Mouse (Mus musculus) forebrain, embryonic 16.5 days (tissue): ENCODE results near the gene Srprb. TPM values are rescaled to one million over a fixed set of nuclear protein-coding genes. Genes with fewer than 3 reads are reported as not detected.

ENCODE experiments used
- ATAC-seq: fragments of 200-750 bp; cut with Nextera tagmentation; 2 replicates; pipeline ENCODE4 v1.8.0; 2017; ENCODE audit warnings: mild to moderate bottlenecking, moderate library complexity
- H3K27ac ChIP-seq: fragments of 300-500 bp; sonication (generic); 2 replicates; pipeline ENCODE4 v1.5.1; 2014; ENCODE audit warnings: low read length, control low read depth
- H3K27me3 ChIP-seq: fragments of 300-500 bp; sonication (generic); replicated peaks from 2 replicates; pipeline ENCODE4 v1.6.1; 2014; ENCODE audit warnings: low read length; ENCODE audit not compliant: control insufficient read depth, insufficient read depth
- H3K36me3 ChIP-seq: fragments of 300-500 bp; sonication (generic); 2 replicates; pipeline ENCODE4 v1.6.1; 2014; ENCODE audit not compliant: control insufficient read depth, insufficient read depth
- H3K4me1 ChIP-seq: fragments of 300-500 bp; sonication (generic); replicated peaks from 2 replicates; pipeline ENCODE4 v1.6.1; 2014; ENCODE audit warnings: low read length; ENCODE audit not compliant: control insufficient read depth, insufficient read depth
- H3K4me2 ChIP-seq: fragments of 300-500 bp; sonication (generic); 2 replicates; pipeline ENCODE4 v1.6.1; 2014; ENCODE audit warnings: mild to moderate bottlenecking, low read length, control low read depth
- H3K4me3 ChIP-seq: fragments of 300-500 bp; sonication (generic); replicated peaks from 2 replicates; pipeline ENCODE4 v1.5.1; 2014; ENCODE audit warnings: mild to moderate bottlenecking, low read length, control low read depth
- H3K9ac ChIP-seq: fragments of 300-500 bp; sonication (generic); replicated peaks from 2 replicates; pipeline ENCODE4 v1.6.1; 2014; ENCODE audit warnings: low read depth, low read length, control low read depth
- H3K9me3 ChIP-seq: fragments of 300-500 bp; sonication (generic); 2 replicates; pipeline ENCODE4 v1.6.1; 2016; ENCODE audit warnings: low read length; ENCODE audit not compliant: control insufficient read depth
- WGBS: fragments of 180-500 bp; shearing (Covaris S2); extraction: QIAGEN DNeasy Blood & Tissue Kit; methylation state at CpG from one replicate; pipeline ENCODE4 v1.1.7; 2014; 5-methylcytosine and 5-hydroxymethylcytosine counted together
- polyA plus RNA-seq: library from polyadenylated mRNA; unstranded; fragments of >200 nt; fragmentation: Nextera tagmentation; extraction: Ambion mirVana; gene quantifications from 2 replicates; pipeline ENCODE4 v1.2.1, GENCODE M21; 2015

The Srprb gene
- polyA plus RNA-seq, 1 experiment from 2014 or later: 55.9 TPM

- Histone ChIP-seq H3K4me3 (no peak overlapping the region), H3K27ac (no peak overlapping the region), H3K4me1 (no peaks in the 10 kb centered on the region), H3K27me3 (no peaks in the 10 kb centered on the region), H3K4me2 (no peak overlapping the region), H3K36me3 (no peaks in the 10 kb centered on the region), H3K9ac (no peak overlapping the region), H3K9me3 (no peaks in the 10 kb centered on the region)
- 90% methylated on average over 6 of the region's 6 CpGs for WGBS
- ATAC-seq: no peak
Measured at GRCm38 (mm10) chr9:103214281-103214680, 12.3 kb upstream of the Srprb start.

GRCm38 (mm10) chr9:103213631-103214030, 11.7 kb upstream of the Srprb start:
- Histone ChIP-seq H3K4me1 (0 out of 2 replicates have a peak, but pooled peaks cover 2% of the 10 kb centered on the region), H3K27ac (no peak overlapping the region), H3K36me3 (no peaks in the 10 kb centered on the region), H3K4me3 (no peak overlapping the region), H3K4me2 (no peak overlapping the region), H3K9me3 (no peaks in the 10 kb centered on the region), H3K27me3 (no peaks in the 10 kb centered on the region), H3K9ac (no peak overlapping the region)
- ATAC-seq: no peak
- WGBS: 46% methylated on average over 2 of the region's 2 CpGs

- 0 out of 2 replicates have a peak, but pooled peaks cover 2% of the 10 kb centered on the region for H3K4me1 ChIP-seq
- H3K27ac ChIP-seq: no peak overlapping the region
- H3K36me3 ChIP-seq: no peaks in the 10 kb centered on the region
- 79% methylated on average over 28 of the region's 28 CpGs for WGBS
- no peak overlapping the region for H3K4me2 ChIP-seq
- ATAC-seq: no peak
- no peaks in the 10 kb centered on the region for H3K9me3 ChIP-seq
- H3K4me3 ChIP-seq: no peak overlapping the region
- no peak overlapping the region for H3K9ac ChIP-seq
- no peaks in the 10 kb centered on the region for H3K27me3 ChIP-seq
Measured at GRCm38 (mm10) chr9:103212654-103213420, 10.9 kb upstream of the Srprb start.

DNA sequence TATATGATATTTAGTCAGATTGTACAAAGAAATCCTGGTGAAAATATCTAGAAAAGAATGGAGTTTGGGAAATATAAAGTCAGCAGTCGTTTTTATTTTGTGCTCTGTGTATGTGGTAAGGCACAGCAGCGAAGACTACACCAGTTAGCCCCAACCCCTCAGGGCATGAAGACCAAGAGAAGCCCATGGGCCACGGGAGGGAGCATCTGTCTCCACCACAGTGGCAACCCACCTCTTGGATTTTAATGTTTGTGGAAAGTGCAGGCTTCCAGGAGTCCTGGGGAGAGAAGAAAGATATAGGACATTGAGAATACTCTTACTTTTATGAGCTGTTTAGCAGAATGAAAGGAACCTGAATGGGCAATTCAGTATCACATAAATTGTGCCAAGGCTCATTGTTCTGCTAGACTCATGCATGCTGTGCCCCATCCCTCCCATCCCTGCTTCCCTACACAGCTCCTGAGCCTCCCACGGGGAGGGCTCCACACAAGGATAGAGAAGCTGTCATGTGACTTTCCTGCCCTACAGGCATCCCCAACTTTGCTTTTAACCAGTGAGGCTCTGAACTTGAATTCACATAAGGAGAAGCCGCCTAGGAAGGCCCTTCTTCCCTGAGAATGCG, 7.0 kb upstream of the Srprb start:
- Histone ChIP-seq H3K4me3 (no peak overlapping the region), H3K4me1 (0 out of 2 replicates have a peak, but pooled peaks cover 2% of the 10 kb centered on the region), H3K9me3 (no peaks in the 10 kb centered on the region), H3K27ac (no peak overlapping the region), H3K4me2 (no peak overlapping the region), H3K9ac (no peak overlapping the region), H3K36me3 (no peaks in the 10 kb centered on the region), H3K27me3 (no peaks in the 10 kb centered on the region)
- 42% methylated on average over 6 of the region's 6 CpGs for WGBS
- ATAC-seq: no peak

DNA sequence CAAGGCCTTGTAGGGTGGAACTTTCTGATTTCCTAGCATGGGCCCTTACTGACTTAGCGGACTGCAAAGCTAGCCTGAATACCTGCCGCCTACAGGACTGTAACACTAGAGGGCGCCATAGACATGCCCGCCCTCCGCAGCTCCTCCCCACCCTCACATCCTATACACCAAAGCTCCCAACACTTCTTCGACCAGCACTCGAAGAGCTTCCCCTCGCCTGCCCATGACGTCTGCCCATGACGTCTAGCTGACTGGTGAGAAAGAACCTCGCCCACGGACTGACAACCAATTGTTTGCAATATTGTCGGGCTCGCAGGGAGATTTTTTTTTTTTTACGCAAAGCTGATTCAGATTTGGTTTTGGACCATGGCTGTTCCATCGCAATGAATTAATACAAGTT, 5.9 kb upstream of the Srprb start:
- no peaks in the 10 kb centered on the region for H3K36me3 ChIP-seq
- H3K9me3 ChIP-seq: no peaks in the 10 kb centered on the region
- H3K27me3 ChIP-seq: no peaks in the 10 kb centered on the region
- ATAC-seq: peak; percentile 88
- H3K4me1 ChIP-seq: 0 out of 2 replicates have a peak, but pooled peaks cover 2% of the 10 kb centered on the region
- H3K9ac ChIP-seq: no peak overlapping the region
- H3K4me2 ChIP-seq: peak overlapping the region; percentile 54
- 8% methylated on average over 16 of the region's 16 CpGs for WGBS
- H3K27ac ChIP-seq: no peak overlapping the region
- peak overlapping the region; percentile 18 for H3K4me3 ChIP-seq

GRCm38 (mm10) chr9:103205786-103206185, 3.8 kb upstream of the Srprb start:
- no peak overlapping the region for H3K4me2 ChIP-seq
- H3K9me3 ChIP-seq: no peaks in the 10 kb centered on the region
- H3K9ac ChIP-seq: no peak overlapping the region
- H3K27me3 ChIP-seq: no peaks in the 10 kb centered on the region
- no peak for ATAC-seq
- H3K4me1 ChIP-seq: peaks cover 7% of the 10 kb centered on the region
- no peak overlapping the region for H3K4me3 ChIP-seq
- WGBS: 91% methylated on average over 5 of the region's 5 CpGs
- H3K27ac ChIP-seq: no peak overlapping the region
- H3K36me3 ChIP-seq: no peaks in the 10 kb centered on the region

GRCm38 (mm10) chr9:103188416-103188815, 13.5 kb downstream of the Srprb start:
- H3K9ac ChIP-seq: no peak overlapping the region
- H3K36me3 ChIP-seq: peaks cover 12% of the 10 kb centered on the region; the same call in 1 of the 2 replicates
- H3K27me3 ChIP-seq: no peaks in the 10 kb centered on the region
- H3K4me3 ChIP-seq: no peak overlapping the region
- no peaks in the 10 kb centered on the region for H3K9me3 ChIP-seq
- ATAC-seq: no peak
- no peak overlapping the region for H3K4me2 ChIP-seq
- 83% methylated on average over 4 of the region's 4 CpGs for WGBS
- no peaks in the 10 kb centered on the region for H3K4me1 ChIP-seq
- no peak overlapping the region for H3K27ac ChIP-seq

DNA sequence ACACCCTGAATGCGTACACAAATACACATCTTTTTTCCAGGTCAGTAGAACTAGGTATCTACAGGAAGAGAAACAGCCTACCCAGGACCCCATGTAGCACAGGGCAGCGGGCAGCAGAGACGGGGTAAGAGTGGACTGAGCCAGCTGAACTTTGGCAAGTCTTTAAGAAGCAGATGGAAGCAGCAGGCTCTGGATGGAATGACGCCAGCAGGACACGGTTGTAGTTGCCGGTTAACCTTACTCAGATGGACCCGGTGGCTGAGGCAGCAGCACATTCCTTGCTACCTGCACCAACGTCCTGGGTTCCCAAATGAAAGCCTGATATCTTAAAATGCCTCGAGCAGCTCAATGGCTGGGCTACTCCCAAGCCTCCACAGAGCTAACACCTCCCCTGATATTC, 15.2 kb downstream of the Srprb start:
- ATAC-seq: no peak
- WGBS: 66% methylated on average over 9 of the region's 9 CpGs
- Histone ChIP-seq H3K27ac (no peak overlapping the region), H3K4me3 (no peak overlapping the region), H3K36me3 (peaks cover 12% of the 10 kb centered on the region), H3K9ac (no peak overlapping the region), H3K4me1 (peaks cover 2% of the 10 kb centered on the region; the same call in 1 of the 2 replicates), H3K4me2 (no peak overlapping the region), H3K27me3 (no peaks in the 10 kb centered on the region), H3K9me3 (no peaks in the 10 kb centered on the region)

DNA sequence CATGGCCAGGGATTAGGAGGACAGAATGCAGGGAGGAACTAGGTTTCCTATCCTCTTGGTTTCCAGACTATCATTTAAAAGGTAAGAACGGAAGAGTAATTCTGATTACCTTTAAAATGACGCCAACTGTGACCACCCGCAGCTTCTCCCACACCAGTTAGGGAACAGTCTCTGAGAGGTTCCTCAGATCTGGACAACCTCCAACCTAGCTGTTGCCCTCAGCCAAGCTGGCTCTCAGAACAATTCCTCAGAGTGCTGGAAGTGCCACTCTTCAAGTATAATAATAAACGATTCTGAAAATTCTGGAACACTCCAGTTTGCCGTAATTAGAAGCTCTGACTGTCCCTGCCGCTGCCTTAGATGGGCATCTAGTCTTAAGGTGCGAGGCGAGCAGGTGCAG, 16.0 kb downstream of the Srprb start:
- H3K36me3 ChIP-seq: peaks cover 8% of the 10 kb centered on the region
- H3K27ac ChIP-seq: no peak overlapping the region

More for the DNA sequence above, 16.0 kb downstream of the Srprb start:
- H3K27me3 ChIP-seq: no peaks in the 10 kb centered on the region
- no peak for ATAC-seq
- WGBS: 87% methylated on average over 8 of the region's 8 CpGs
- H3K4me3 ChIP-seq: no peak overlapping the region
- peaks cover 8% of the 10 kb centered on the region for H3K4me1 ChIP-seq
- no peaks in the 10 kb centered on the region for H3K9me3 ChIP-seq
- no peak overlapping the region for H3K9ac ChIP-seq
- no peak overlapping the region for H3K4me2 ChIP-seq
